Mouse (Mus musculus) erythroblast, embryonic 14.5 days (primary cell): Measurements from ENCODE around the gene Mia2. TPM values are rescaled to one million over a fixed set of nuclear protein-coding genes. Genes with fewer than 3 reads are reported as not detected.

Experiments
- H3K27me3 ChIP-seq: 2 replicates; pipeline ENCODE4 v1.6.1; 2012; ENCODE audit warnings: inconsistent platforms; ENCODE audit not compliant: control insufficient read depth
- H3K36me3 ChIP-seq: 2 replicates; pipeline ENCODE4 v1.6.1; 2012; ENCODE audit warnings: mild to moderate bottlenecking, inconsistent platforms; ENCODE audit not compliant: control insufficient read depth
- H3K4me1 ChIP-seq: 2 replicates; pipeline ENCODE4 v1.6.1; 2012; ENCODE audit warnings: inconsistent platforms; ENCODE audit not compliant: control insufficient read depth
- H3K4me3 ChIP-seq: replicated peaks from 2 replicates; pipeline ENCODE3; 2012; ENCODE audit warnings: moderate library complexity, mild to moderate bottlenecking, inconsistent platforms
- H3K9me3 ChIP-seq: 2 replicates; pipeline ENCODE4 v1.6.1; 2012; ENCODE audit warnings: low read length, inconsistent platforms, mixed read lengths; ENCODE audit not compliant: control insufficient read depth
- GATA1 ChIP-seq: IDR thresholded peaks from 2 replicates; pipeline ENCODE4 v1.6.1; 2012; ENCODE audit warnings: low read length, inconsistent platforms, mixed read lengths
- TAL1 ChIP-seq: IDR thresholded peaks from 3 replicates; pipeline ENCODE4 v1.6.1; 2012; ENCODE audit warnings: low read length, inconsistent platforms, mixed read lengths
- polyA plus RNA-seq: library from polyadenylated mRNA; stranded (reverse); fragments of >175 nt; gene quantifications from 2 replicates; pipeline ENCODE4 v1.2.3, GENCODE M21; 2012

Mia2 gene
- polyA plus RNA-seq, 1 experiment = 1.2 TPM

- no peaks in the 10 kb centered on the region; the same call in 1 of the 2 replicates for H3K4me1 ChIP-seq
- H3K4me3 ChIP-seq = no peak overlapping the region
- no peaks in the 10 kb centered on the region for H3K9me3 ChIP-seq
- H3K27me3 ChIP-seq = no peaks in the 10 kb centered on the region
- peaks cover 5% of the 10 kb centered on the region for H3K36me3 ChIP-seq
- no peak for TF ChIP-seq GATA1
- no peak for TF ChIP-seq TAL1
Measured at GRCm38 (mm10) chr12:59080461-59080860, 15.1 kb upstream of the Mia2 start.

DNA sequence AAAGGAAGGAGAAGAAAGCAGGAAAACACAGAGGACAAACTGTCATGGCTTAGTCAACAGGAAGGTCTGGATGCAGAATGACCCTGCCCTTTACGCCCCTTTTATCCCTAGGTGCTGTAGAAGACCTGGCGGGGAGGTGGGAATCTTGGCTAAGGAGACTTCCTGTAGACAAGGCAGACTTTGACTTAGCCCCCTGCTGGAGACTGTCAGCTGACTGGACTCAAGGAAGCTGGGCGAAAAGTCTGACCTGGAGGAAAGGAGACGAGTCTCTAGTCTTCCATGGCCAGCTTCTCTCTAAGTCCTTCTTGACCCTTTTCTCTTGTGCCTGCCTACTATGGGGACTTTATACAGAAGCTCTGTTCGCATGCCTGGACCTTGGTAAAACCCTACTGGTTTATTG is 11.2 kb upstream of the Mia2 start:
- Histone ChIP-seq H3K9me3 (no peaks in the 10 kb centered on the region), H3K36me3 (no peaks in the 10 kb centered on the region), H3K4me1 (no peaks in the 10 kb centered on the region), H3K27me3 (no peaks in the 10 kb centered on the region), H3K4me3 (no peak overlapping the region)
- TF ChIP-seq GATA1 (no peak), TAL1 (no peak)

GRCm38 (mm10) chr12:59086171-59086570 is 9.4 kb upstream of the Mia2 start:
- no peaks in the 10 kb centered on the region for H3K36me3 ChIP-seq
- no peak overlapping the region for H3K4me3 ChIP-seq
- H3K27me3 ChIP-seq = no peaks in the 10 kb centered on the region
- TF ChIP-seq GATA1 (no peak), TAL1 (no peak)
- H3K4me1 ChIP-seq = no peaks in the 10 kb centered on the region
- H3K9me3 ChIP-seq = no peaks in the 10 kb centered on the region

DNA sequence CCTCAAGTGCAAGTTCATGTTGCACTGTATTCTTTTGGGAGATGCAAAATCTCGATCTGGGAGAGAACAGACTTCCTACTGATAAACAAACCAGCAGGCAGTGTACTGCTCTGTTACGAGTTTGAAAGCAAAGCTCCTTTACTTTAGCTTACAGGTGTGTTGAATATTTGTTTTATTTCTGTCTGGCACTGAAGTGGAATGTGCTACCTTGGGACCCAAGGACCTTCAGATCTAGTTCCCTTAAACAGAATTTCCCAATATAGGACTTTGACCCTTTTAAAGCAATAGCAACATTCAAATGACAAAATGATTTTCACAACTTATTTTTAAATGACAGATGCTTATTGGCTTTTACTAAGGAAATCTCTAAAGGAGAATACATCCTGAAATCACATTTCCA is 2.1 kb upstream of the Mia2 start:
- TF ChIP-seq GATA1 (no peak), TAL1 (no peak)
- no peaks in the 10 kb centered on the region for H3K4me1 ChIP-seq
- no peaks in the 10 kb centered on the region for H3K36me3 ChIP-seq
- no peaks in the 10 kb centered on the region for H3K27me3 ChIP-seq
- H3K9me3 ChIP-seq = no peaks in the 10 kb centered on the region
- no peak overlapping the region for H3K4me3 ChIP-seq

DNA sequence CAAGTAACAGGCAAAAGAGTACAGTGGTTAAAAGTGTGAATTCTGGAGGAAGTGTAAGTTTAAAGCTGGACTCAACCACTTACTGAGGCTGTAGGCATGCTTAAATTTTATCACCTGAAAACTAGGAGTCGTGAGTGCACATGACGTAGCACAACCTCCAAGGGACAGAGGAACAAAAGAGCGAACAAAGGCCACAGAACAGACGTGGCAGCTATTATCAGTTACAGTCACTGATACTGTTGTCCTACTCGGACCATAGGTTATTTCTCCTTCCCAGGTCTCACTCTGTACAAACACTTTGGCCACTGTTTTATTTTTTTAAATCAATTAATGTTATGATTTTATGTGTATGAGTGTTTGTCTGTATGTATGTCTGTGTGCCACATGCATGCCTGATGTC is 9.2 kb downstream of the Mia2 start:
- H3K27me3 ChIP-seq = no peaks in the 10 kb centered on the region
- no peaks in the 10 kb centered on the region for H3K9me3 ChIP-seq
- no peaks in the 10 kb centered on the region for H3K4me1 ChIP-seq
- no peak overlapping the region for H3K4me3 ChIP-seq
- no peaks in the 10 kb centered on the region; the same call in 1 of the 2 replicates for H3K36me3 ChIP-seq
- no peak for TF ChIP-seq GATA1
- no peak for TF ChIP-seq TAL1

- no peaks in the 10 kb centered on the region; the same call in 1 of the 2 replicates for H3K36me3 ChIP-seq
- no peaks in the 10 kb centered on the region for H3K27me3 ChIP-seq
- no peaks in the 10 kb centered on the region for H3K4me1 ChIP-seq
- H3K4me3 ChIP-seq = no peak overlapping the region
- TF ChIP-seq TAL1 (no peak), GATA1 (no peak)
- no peaks in the 10 kb centered on the region for H3K9me3 ChIP-seq
Measured at GRCm38 (mm10) chr12:59105914-59106313, 10.3 kb downstream of the Mia2 start.

GRCm38 (mm10) chr12:59106491-59106890 is 10.9 kb downstream of the Mia2 start:
- Histone ChIP-seq H3K9me3 (no peaks in the 10 kb centered on the region), H3K4me1 (no peaks in the 10 kb centered on the region), H3K27me3 (no peaks in the 10 kb centered on the region), H3K4me3 (no peak overlapping the region), H3K36me3 (no peaks in the 10 kb centered on the region; the same call in 1 of the 2 replicates)
- TF ChIP-seq TAL1 (no peak), GATA1 (no peak)

DNA sequence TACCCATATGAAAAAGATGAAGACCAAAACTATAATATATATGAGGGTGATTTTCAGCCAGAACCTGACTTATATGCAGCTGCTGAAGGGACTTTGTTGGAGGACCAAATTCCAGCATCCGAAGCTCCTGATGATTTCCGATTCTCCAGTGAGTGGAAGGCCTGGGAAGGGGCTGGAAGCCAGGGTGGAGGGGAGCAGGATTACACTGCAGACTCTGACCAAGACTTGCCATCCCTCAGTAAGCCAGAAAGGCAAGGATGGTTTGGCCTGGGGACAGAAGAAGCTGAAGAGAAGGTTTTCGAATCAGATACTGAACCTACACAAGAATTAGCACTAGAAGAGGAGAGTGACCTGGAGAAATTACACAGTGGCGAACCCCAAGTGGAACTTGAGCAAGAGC is 12.3 kb downstream of the Mia2 start:
- H3K4me3 ChIP-seq = no peak overlapping the region
- no peaks in the 10 kb centered on the region; the same call in 1 of the 2 replicates for H3K36me3 ChIP-seq
- TF ChIP-seq TAL1 (no peak), GATA1 (no peak)
- H3K27me3 ChIP-seq = no peaks in the 10 kb centered on the region
- no peaks in the 10 kb centered on the region for H3K9me3 ChIP-seq
- no peaks in the 10 kb centered on the region for H3K4me1 ChIP-seq

- H3K36me3 ChIP-seq = no peaks in the 10 kb centered on the region
- H3K9me3 ChIP-seq = no peaks in the 10 kb centered on the region
- no peaks in the 10 kb centered on the region for H3K27me3 ChIP-seq
- no peak for TF ChIP-seq GATA1
- no peak for TF ChIP-seq TAL1
- no peak overlapping the region for H3K4me3 ChIP-seq
- H3K4me1 ChIP-seq = no peaks in the 10 kb centered on the region
Measured at GRCm38 (mm10) chr12:59117184-59117583, 21.6 kb downstream of the Mia2 start.

DNA sequence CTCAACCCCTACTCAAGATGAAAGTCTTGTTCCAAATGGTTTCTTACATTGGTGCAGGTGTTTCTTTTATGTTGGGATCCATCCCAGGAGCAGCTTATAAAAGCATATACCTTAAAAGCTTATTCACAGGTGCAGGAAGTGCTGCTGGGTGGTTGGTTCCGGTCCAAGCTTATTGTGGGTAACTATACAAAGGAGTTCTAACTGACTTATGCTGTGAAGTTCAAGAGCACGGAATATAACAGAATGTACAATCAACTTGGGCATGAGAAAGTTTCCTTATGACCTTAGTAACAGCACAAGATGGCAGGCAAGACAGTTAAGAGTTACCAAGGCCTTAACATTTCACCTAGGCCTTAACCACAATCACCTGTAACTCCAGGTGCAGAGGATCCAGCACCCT is 29.8 kb downstream of the Mia2 start:
- no peak overlapping the region for H3K4me3 ChIP-seq
- no peaks in the 10 kb centered on the region for H3K9me3 ChIP-seq
- H3K36me3 ChIP-seq = no peaks in the 10 kb centered on the region
- H3K27me3 ChIP-seq = no peaks in the 10 kb centered on the region
- H3K4me1 ChIP-seq = peaks cover 4% of the 10 kb centered on the region
- TF ChIP-seq GATA1 (no peak), TAL1 (no peak)
